Mouse (Mus musculus) thymus, postnatal 36 days (tissue): Measurements from ENCODE around the gene Paqr9.

ENCODE experiments used
- DNase-seq, 2 experiments: peaks; one replicate each; pipeline ENCODE4 v3.0.0; 2022; ENCODE audit warnings: mixed read lengths in 2 of 2

The Paqr9 gene

DNA sequence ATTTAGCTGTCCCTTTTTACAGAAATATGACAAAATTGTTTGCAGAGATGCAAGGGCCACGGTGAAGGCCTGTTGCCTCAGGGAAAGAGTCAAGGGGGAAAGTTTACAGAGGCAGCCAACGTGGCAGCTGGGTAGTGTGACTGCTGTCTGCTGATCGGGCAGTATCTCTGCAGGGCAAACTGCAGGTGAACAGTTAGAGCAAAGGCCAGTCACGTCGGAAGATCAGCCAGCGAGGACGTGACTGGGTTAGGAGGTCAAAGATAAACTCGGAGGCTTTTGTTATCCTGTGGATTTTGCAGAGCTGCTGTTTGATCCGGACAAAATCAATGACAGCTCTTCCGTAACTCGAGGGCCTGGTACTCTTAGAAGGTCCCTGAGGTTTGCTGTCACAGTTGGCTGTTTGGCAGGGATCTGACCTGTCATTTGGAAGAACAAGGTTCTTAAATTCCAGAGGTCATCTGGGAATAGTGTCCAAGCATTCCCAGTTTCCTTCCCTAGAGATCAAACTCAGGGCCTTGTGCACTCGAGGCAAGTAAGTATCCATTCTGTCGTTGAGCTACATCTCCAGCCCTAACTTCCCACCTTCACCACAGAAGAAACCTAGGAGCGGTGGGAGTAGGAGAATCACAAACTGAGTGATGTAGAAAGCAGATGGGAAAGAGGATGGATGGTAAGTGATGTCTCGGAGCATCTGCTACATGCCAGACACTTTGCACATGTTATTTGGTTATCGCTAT, 21.7 kb downstream of the Paqr9 start:
- no peak for DNase-seq

DNA sequence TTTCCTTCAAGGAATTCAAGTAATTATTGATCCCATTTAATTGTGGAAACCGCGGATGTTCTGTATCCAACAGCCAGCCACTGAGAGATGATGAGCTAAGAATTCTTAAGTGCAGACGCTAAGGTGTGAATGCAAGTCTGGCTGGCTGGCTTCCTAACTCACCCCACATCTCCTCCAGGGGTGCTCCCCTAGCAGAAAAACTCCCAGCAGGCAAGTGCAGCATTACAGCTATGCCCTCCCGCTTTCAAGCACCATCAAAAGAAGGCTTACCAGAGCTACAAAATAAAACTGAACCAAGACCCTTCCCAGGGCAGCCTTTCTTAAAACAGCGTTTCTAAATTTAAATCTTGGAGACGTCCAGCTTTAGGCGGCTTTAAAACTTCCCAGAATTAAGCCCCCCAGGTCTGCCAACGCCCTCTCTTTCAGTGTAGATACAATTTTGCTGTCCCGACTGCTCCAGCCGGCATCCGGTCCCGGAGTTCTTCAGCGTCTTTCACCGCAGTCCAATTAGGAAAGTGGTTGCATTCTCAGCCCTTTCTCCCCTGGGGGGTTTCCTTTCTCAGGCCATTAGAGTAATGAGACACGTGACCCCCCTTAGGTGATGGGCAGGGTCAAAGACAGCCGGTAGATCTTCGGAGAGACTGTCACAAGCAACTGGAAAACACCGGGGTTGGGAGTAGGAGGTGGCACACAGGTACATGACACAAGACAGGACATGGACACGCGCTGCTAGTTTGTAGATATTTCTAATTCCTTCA, 22.5 kb downstream of the Paqr9 start:
- DNase-seq, result no peak

DNA sequence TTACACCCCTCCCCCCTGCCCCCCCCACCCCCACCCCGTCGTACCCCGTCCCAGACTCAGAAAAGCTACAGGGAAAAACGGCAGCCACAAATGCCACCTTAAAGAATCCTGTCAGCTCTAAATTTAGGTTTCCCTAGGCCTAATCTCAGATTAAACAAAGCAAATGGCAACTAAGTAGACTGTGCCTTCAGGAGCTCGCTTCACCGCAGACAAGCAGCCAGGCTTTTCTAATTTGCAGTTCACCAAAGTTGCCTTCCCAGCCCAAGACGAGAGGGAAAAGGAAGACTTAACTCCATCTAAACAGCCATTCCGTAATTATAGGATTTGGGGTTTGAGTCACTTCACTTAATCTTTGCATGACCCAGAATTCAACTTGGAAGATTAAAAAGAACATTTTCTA, 23.1 kb downstream of the Paqr9 start:
- no peak for DNase-seq

DNA sequence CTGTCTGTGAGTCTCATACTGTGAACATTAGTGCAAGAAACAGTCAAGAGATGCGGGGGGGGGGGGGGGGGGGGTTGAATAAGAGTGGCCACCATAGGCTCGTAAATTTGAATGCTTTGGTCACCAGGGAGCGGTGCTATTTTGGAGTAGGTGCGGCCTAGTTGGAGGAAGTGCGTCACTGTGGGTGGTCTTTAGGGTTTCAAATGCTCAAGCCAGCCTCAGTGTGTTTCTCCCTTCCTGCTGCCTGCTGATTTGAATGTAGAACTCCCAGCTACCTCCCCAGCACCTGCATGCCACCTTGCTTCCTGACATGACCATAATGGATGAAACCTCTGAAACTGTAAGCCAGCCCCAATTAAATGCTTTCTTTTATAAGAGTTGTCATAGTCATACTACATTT, 26.6 kb downstream of the Paqr9 start:
- DNase-seq, result no peak

DNA sequence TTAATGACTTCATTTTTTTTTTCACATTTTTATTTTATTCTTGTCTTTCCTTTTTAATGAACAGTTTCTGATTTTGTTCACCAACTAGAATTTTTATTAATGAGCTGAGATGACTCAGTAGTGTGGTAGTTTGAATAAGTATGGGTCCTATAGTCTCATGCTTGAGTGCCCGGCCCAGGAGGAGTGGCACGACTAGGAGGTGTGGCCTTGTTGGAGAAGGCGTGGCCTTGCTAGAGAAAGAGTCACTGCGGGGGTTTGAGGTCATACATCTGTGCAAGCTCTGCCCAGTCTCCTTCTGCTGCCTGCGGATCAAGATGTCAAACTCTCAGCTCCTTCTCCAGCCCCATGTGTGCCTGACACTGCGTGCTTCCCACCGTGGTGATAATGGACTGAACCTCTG, 28.6 kb downstream of the Paqr9 start:
- DNase-seq, result no peak

DNA sequence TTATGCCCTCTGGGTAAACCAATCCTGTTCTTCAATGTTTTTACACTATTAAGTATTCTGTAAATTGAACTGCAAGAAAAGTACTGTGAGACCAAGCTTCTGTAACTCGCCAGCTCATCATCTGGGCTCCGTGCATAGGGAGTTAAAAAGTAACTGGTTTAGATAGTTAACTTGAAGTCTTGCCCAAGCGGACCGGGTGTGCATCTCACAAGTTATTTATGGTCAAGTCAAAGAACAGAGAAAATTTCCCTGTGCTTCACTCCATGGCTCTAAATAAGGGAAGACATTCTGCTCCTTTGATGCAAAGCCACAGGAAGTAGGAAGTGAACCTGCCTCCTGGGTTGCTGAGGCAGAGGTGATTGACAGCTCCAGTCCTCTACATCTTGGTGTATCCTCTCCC, 34.8 kb downstream of the Paqr9 start:
- DNase-seq, result no peak

DNA sequence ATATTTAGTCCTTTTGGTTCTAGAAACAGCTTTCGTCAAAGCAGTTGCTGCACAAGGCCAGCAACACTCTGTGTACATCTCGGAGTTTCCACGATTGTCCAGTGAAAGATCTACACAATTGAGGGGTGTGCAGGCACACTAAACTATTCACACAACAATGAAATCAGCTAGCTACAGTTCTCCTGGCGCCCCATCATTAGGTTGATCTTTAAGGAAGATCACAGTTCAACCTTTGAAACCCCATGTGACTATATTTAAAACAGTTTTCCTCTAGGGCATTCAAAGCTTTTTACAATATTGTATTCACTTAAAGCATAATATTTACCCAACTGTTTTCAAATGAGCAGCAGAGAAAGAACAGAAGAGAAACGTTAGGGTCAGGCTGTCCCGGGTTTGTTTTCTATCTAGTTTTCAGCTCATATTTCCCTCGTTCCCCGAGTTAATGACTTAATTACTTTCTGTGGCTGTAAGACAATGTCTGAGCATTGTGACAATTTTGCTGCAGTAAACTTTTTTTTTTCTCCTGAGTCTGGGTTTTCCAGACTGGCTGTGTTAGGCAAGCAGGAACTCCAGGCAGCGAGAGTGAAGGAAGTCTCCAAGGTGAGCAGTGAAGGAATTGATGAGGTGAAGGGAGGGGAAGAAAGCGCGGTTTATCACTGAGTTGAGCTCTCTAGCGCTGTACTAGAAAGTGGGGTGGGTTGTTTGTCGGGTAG, 38.2 kb downstream of the Paqr9 start:
- no peak for DNase-seq

DNA sequence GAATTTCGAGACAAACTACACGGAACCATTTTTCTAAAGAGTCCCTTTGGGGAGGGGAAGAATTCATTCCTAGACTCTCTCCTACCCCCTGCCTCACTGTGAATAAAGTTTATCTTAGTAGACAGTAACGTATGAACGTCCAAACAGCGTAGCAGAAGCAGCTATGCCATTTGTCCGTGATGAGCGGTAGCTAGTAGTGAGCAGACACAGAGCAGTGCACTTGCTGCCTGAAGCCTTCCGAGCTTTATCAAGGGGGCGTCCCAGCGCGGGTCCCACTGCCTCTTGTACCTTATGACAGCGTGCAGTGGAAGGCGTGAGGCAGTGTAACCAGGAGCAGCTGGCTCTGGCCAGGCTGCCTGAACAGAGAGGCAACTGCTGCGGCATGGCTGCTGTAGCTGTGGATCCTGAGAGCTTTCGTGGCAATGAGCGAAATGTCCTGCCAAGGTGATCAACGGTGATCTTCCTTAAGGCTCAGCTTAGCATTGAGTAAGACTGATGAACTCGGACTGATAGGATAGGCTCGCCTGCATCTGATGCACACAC, 38.8 kb downstream of the Paqr9 start:
- no peak for DNase-seq

DNA sequence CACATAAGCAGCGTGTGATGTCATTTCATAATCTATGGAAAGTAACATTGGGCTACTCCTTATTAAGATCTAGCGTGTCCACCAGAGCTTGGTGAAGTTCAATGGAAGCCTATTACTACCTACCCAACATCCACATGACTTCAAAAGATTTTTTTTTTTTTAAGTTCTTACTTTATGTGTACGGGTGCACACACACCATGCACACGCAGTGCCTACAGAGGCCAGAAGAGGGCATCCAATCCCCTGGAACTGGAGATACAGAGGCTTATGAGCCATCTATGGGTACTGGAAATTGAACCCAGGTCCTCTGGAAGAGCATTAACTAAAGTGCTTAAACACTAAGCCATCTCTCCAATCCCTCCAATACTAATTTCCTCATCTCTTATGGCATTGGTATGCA, 39.9 kb downstream of the Paqr9 start:
- DNase-seq, result peak; percentile 9 to 10

DNA sequence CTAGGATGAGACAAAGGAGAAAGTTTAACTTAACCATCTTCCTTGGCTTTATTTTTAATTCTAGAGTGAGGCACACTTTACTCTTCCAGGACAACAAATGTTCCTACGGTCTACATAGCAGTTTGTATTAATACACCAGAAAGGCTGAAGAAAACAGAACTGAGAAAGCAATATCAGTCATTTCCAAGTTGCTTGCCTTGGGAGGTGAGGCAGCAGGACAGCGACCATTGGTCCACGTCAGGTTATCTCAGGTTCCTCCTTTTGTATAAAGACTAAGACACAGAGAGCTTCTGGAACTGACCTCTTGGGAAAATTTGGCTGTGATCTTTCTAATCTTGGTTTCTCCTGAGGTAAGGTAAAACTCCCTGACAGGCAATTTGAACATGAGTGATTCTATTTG, 43.4 kb downstream of the Paqr9 start:
- no peak for DNase-seq

DNA sequence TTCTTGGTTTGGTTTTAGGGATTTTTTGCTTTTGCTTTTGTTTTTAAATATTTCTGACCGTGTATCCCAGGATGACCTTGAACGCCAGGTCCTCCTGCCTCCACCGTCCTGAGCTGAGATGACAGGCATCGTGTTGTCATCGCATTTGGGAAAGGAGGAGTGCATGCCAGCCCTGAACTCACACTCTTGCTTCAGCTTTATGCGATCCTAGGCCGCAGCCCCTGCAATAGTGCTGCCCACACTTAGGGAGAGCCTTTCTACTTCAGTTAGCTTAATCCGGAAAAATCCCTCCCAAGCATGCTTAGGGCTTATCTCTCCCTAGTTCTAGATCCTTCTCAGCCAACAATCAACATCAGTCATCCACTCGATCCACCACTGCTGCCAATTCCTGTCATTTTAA, 43.9 kb downstream of the Paqr9 start:
- no peak for DNase-seq

DNA sequence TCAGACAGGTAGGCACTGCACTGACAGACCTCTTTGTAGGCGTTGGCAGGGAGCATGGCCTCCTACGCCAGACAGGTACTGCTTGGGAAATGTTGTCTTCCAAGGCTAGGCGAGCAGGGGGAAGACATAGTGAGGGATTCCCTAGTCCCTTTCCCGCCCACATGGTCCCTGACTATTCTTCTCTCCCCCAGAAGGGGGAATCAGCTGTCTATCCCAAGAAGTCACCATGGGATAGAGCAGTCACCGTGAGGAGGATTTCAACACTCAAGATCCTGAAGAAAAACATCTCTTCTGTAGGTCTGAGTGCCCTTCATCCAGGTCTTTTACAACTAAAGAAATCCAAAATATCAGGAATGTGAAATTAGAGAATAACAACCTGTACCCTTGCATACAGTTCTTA, 47.7 kb downstream of the Paqr9 start:
- no peak for DNase-seq

DNA sequence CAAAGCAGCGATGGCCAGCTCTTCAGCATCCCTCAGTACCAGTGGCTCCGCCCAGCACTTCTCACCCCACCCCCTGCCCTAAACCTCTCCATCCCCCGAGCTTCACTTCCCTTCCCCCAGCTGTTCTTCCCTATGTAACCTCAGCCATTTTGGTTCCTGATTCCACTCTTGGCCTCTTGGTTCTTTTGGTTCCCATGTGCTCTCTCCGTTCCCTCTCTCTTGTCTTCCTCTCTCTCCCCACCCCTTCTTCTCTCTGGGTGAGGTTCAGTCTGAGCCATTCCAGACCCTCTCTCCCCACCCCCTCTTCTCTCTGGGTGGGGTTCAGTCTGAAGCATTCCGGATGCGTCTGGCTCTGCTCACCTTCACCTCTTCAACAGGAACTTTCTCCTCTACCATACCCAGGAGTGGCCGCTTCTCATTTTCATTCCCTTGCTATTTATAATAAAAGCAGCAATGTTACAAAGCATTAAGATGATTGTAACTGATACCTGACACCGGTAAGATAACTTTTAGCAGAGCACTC, 52.9 kb downstream of the Paqr9 start:
- DNase-seq, result no peak

DNA sequence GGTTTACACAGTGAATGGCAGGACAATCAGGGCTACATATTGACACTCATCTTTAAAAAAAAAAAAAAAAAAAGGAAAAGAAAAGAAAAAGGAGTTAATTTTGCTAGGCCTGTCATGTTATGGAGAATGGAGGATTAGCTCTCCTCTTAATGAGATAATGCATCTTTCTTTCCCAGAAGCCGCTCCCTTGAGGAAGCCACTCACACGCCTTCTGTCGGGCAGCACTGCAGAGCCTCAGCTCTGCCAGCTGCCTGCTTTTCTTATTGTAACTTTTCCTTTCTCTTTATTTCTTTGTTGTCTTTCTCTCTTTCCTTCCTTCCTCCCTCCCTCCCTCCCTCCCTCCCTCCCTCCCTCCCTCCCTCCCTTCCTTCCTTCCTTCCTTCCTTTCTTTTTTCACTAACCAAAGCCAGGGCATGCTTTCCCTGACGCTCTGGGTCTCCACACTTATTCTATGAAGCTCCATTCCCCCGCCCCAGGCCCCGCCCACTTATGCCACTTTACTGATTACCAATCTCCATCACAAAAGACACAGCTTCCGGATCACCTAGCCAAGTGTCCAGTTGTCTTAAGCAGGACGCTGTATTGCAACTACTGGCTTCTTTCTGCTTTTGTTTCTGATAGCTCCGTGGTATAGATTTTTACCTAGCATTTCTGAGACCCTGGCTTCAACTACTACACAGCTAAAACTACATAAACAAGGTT, 54.1 kb downstream of the Paqr9 start:
- DNase-seq, result no peak

DNA sequence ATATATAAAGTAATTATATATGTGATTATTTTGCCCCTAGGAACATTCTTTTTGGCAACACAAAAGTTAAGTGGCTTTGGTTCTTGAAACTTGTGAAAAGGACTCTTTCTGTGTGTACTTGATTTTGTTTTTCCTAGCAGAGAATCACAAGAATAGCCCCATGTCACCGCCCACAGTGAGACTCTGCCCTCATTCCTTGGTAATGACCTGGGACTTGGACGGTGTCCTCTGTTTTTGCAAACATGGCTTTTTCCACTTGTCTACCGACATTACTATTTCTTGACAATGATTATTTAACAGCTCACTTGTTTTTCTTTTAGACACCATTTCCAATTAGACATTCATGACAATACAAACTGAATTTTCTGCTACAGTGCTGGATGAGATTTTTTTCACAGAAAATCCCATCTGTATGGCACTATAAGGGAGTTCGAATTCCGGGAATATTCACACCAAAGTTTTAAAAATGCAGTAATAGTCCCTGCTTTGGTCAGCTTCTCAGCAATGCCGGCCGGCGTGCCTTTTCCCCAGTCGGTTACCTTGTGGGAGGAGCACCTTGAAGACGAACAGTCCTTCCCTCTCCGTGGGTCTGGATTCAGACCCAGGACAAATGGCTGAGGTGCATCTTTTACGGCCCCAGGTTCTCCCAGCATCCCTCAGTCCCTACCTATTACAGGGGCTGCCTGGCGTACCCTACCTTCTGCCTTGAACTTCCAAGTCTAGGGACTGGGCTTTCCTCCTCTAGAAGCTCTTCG, 55.6 kb downstream of the Paqr9 start:
- DNase-seq, result no peak

DNA sequence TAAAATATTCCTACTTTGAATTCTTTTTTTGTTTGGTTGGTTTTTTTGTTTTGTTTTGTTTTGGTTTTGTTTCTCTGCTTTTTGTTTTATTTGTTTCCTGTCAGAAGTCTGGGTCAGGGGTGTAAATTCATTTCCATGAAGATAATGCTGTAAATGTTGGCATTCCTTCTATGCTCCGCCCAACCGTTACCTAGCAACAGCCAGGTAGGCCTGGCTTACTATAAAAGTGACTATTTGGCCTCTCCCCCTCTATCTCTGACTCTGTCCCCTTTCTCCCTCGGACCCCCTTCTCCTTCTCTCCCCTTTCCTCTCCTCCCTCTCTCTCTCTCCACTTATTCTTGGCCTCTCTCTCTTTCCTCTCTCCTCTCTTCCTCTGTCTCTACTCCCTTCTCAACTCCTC, 56.5 kb downstream of the Paqr9 start:
- DNase-seq, result no peak
